8 mouse cellular contexts compared by ENCODE assay signal in the genomic region with DNA sequence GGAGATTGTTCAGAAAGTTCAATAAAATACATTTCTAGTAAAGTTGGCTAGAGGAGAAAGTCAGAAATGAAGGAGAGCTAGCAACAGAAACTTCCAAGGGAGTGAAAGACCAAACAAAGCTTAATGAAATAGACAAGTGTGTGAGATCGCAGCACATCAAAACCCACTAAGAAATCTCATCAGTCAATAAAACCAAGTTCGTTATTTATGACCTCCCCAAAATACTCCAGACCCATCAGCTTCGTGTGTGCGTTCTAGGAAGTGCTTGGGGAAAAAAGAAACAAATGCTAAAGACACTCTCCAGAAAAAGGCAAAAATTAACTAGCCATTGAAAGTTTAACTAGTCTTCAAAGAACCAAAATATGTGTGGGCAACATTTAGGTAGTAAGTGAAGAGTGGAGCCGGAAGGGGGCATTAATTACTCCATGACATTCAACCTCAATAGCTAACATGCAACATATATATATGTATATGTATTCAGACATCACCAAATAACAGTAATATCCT. TPM values are rescaled to one million over a fixed set of nuclear protein-coding genes. Genes with fewer than 3 reads are reported as not detected.
A peak's percentile ranks its signal among the peaks of the same experiment; 100 is the strongest.
DNase-seq lines count a peak whose midpoint lies in the region; ATAC-seq and TF ChIP-seq lines count a peak whose summit lies in the region.

No protein-coding gene starts in this region.

- H3K4me2 ChIP-seq in CH12.LX (ENCODE audit: insufficient read depth, low read depth, poor library complexity, severe bottlenecking), result peak overlapping the region; percentile 65
- H3K4me2 ChIP-seq in forebrain, embryonic 14.5 days (ENCODE audit: low read length), result peak overlapping the region; percentile 73
- peak overlapping the region; percentile 89 for H3K4me2 ChIP-seq in liver, embryonic 14.5 days (ENCODE audit: low read depth)

- no peaks in the 10 kb centered on the region for H3K9me3 ChIP-seq in heart, embryonic 10.5 days
- H3K9me3 ChIP-seq in CH12.LX (replicated peaks; ENCODE audit: low read length), result peaks cover 7% of the 10 kb centered on the region
- H3K9me3 ChIP-seq in forebrain, embryonic 14.5 days (replicated peaks; ENCODE audit: control insufficient read depth, low read length), result no peaks in the 10 kb centered on the region
- no peaks in the 10 kb centered on the region for H3K9me3 ChIP-seq in liver, embryonic 14.5 days (ENCODE audit: control insufficient read depth, low read length)

- TF ChIP-seq EP300 in CH12.LX (IDR thresholded peaks at IDR 0.05; ENCODE audit: low read length), result no peak
- TF ChIP-seq EP300 in liver, embryonic 14.5 days (IDR thresholded peaks at IDR 0.05; ENCODE audit: low read depth), result no peak

- no peak; a peak in 1 of 4 replicates for TF ChIP-seq CTCF in CH12.LX (conservative IDR thresholded peaks at IDR 0.05 in 1 of 2, IDR thresholded peaks at IDR 0.05 in 1 of 2; ENCODE audit: low read depth in 2 of 2, low read length in 2 of 2)
- no peak for TF ChIP-seq CTCF in liver, embryonic 14.5 days (IDR thresholded peaks at IDR 0.05; ENCODE audit: low read depth)

- no peak for DNase-seq in heart, embryonic 10.5 days (ENCODE audit: low spot score)
- no peak for DNase-seq in heart, adult 11 months
- DNase-seq in CH12.LX (ENCODE audit: extremely low read depth), result no peak
- DNase-seq in forebrain, embryonic 14.5 days (ENCODE audit: low spot score), result no peak
- no peak for DNase-seq in liver, embryonic 14.5 days (ENCODE audit: low read depth in 3 of 3, low spot score in 3 of 3)
- DNase-seq in adrenal gland, postnatal 36 days, result no peak
- DNase-seq in retina, embryonic 14.5 days (ENCODE audit: low spot score), result no peak

- dilution Hi-C loops in CH12.LX (cut with MboI; ENCODE audit: extremely low pct_ligation_motif_present, extremely low pct_unique_long_range_greater_than_20kb, low sequenced_read_pairs), result no loop called here

- ATAC-seq in forebrain, embryonic 14.5 days, result no peak
- no peak for ATAC-seq in liver, embryonic 14.5 days (ENCODE audit: insufficient read depth)
- no peak for ATAC-seq in activated CD4-positive, CD25-positive, alpha-beta regulatory T cell, adult 4 months

- 64% methylated on average over 5 of the region's 5 CpGs for WGBS in heart, embryonic 10.5 days
- 33% methylated on average over 5 of the region's 5 CpGs for WGBS in forebrain, embryonic 14.5 days
- 35% methylated on average over 5 of the region's 5 CpGs for WGBS in liver, embryonic 14.5 days (ENCODE audit: insufficient replicate concordance)

- TF ChIP-seq RAD21 in CH12.LX (IDR thresholded peaks at IDR 0.05; ENCODE audit: low read depth, low read length), result no peak

- no peaks in the 10 kb centered on the region for H3K79me2 ChIP-seq in CH12.LX (replicated peaks; ENCODE audit: control insufficient read depth, extremely low read depth, insufficient read depth, poor library complexity, severe bottlenecking)

- peaks cover 27% of the 10 kb centered on the region for H3K4me1 ChIP-seq in heart, embryonic 10.5 days
- peaks cover 3 to 23% of the 10 kb centered on the region in 2 experiments; a peak in 3 of 4 replicates for H3K4me1 ChIP-seq in CH12.LX (ENCODE audit: control insufficient read depth in 1 of 2, insufficient read depth in 2 of 2)
- peaks cover 5% of the 10 kb centered on the region for H3K4me1 ChIP-seq in forebrain, embryonic 14.5 days (ENCODE audit: control insufficient read depth, insufficient read depth, low read length)
- peaks cover 29 to 53% of the 10 kb centered on the region in 2 experiments for H3K4me1 ChIP-seq in liver, embryonic 14.5 days (replicated peaks; ENCODE audit: control insufficient read depth in 2 of 2, insufficient read depth in 2 of 2, low read length in 1 of 2)

- no peaks in the 10 kb centered on the region for H3K27me3 ChIP-seq in heart, embryonic 10.5 days (ENCODE audit: insufficient read depth, poor library complexity, severe bottlenecking)
- no peaks in the 10 kb centered on the region for H3K27me3 ChIP-seq in CH12.LX (replicated peaks)
- no peaks in the 10 kb centered on the region for H3K27me3 ChIP-seq in forebrain, embryonic 14.5 days (replicated peaks; ENCODE audit: control insufficient read depth, insufficient read depth, low read length)
- H3K27me3 ChIP-seq in liver, embryonic 14.5 days (ENCODE audit: control insufficient read depth, insufficient read depth, low read length), result no peaks in the 10 kb centered on the region

- peak overlapping the region; percentile 90 for H3K4me3 ChIP-seq in heart, embryonic 10.5 days
- peak overlapping the region; percentile 69 to 87 (median 77) for H3K4me3 ChIP-seq in CH12.LX (replicated peaks in 1 of 3; ENCODE audit: low read depth in 2 of 3, low read length in 2 of 3, poor library complexity in 1 of 3)
- H3K4me3 ChIP-seq in forebrain, embryonic 14.5 days (ENCODE audit: low read depth, low read length), result peak overlapping the region; percentile 70
- H3K4me3 ChIP-seq in liver, embryonic 14.5 days (ENCODE audit: insufficient read depth in 1 of 2, low read depth in 2 of 2, low read length in 2 of 2), result peak overlapping the region; percentile 77 to 94

- peak overlapping the region; percentile 62 for H3K9ac ChIP-seq in CH12.LX (ENCODE audit: insufficient read depth, low read depth)
- H3K9ac ChIP-seq in forebrain, embryonic 14.5 days (ENCODE audit: low read length), result peak overlapping the region; percentile 92
- peak overlapping the region; percentile 76 for H3K9ac ChIP-seq in liver, embryonic 14.5 days (replicated peaks)

- H3K36me3 ChIP-seq in heart, embryonic 10.5 days, result peaks cover 17% of the 10 kb centered on the region; the same call in 1 of the 2 replicates
- peaks cover 0 to 14% of the 10 kb centered on the region in 2 experiments for H3K36me3 ChIP-seq in CH12.LX (replicated peaks in 1 of 2; ENCODE audit: control insufficient read depth in 1 of 2, insufficient read depth in 1 of 2, low read length in 1 of 2)
- H3K36me3 ChIP-seq in forebrain, embryonic 14.5 days (ENCODE audit: control insufficient read depth, insufficient read depth, low read length), result no peaks in the 10 kb centered on the region
- peaks cover 10% of the 10 kb centered on the region for H3K36me3 ChIP-seq in liver, embryonic 14.5 days (replicated peaks; ENCODE audit: control insufficient read depth, insufficient read depth, low read depth)

- in situ Hi-C loops in CH12.LX (cut with MboI; ENCODE audit: low pct_ligation_motif_present, low pct_unique_long_range_greater_than_20kb, low sequenced_read_pairs), result no loop called here

- H3K27ac ChIP-seq in heart, embryonic 10.5 days, result peak overlapping the region; percentile 99
- no peak overlapping the region for H3K27ac ChIP-seq in CH12.LX (ENCODE audit: insufficient read depth, low read depth)
- peak overlapping the region; percentile 95 for H3K27ac ChIP-seq in forebrain, embryonic 14.5 days (ENCODE audit: low read depth, low read length)
- peak overlapping the region; percentile 85 for H3K27ac ChIP-seq in liver, embryonic 14.5 days

- no peak for TF ChIP-seq POLR2A in CH12.LX (IDR thresholded peaks at IDR 0.05; ENCODE audit: low read depth, low read length)

TF ChIP-seq in CH12.LX, 34 proteins besides CTCF, POLR2A, EP300 and RAD21:
- TF ChIP-seq KAT2A (IDR thresholded peaks at IDR 0.05; ENCODE audit: insufficient replicate concordance, low read length) (no peak), USF1 (IDR thresholded peaks at IDR 0.05; ENCODE audit: low read depth, low read length) (no peak), GABPA (IDR thresholded peaks at IDR 0.05; ENCODE audit: insufficient replicate concordance, low read depth, low read length) (no peak), USF2 (conservative IDR thresholded peaks at IDR 0.05; ENCODE audit: low read depth, low read length) (no peak), SIN3A (IDR thresholded peaks at IDR 0.05; ENCODE audit: low read length) (no peak), NELFE (IDR thresholded peaks at IDR 0.05; ENCODE audit: low read depth, low read length) (no peak), TBP (conservative IDR thresholded peaks at IDR 0.05; ENCODE audit: low read depth, low read length) (no peak), JUND (conservative IDR thresholded peaks at IDR 0.05; ENCODE audit: low read depth, low read length) (no peak), CHD1 (IDR thresholded peaks at IDR 0.05; ENCODE audit: low read depth, low read length) (no peak), BHLHE40 (IDR thresholded peaks at IDR 0.05; ENCODE audit: low read depth, low read length) (no peak), HCFC1 (IDR thresholded peaks at IDR 0.05; ENCODE audit: low read depth, low read length) (no peak), E2F4 (IDR thresholded peaks at IDR 0.05; ENCODE audit: insufficient replicate concordance, low read depth, low read length) (no peak), PAX5 (IDR thresholded peaks at IDR 0.05; ENCODE audit: low read length) (no peak)
TF ChIP-seq in CH12.LX: peak in this region for 0.

RNA-seq across cellular contexts. Expression of gene Katnal1, which starts 1.4 kb away (rescaled TPM):
- polyA plus RNA-seq in heart, embryonic 10.5 days (2016; fragmentation: Nextera tagmentation; extraction: Ambion mirVana), result 17.5 and 19.5 TPM in 2 replicates
- total RNA-seq in CH12.LX (2012; rRNA removed), result 4.6 and 7.0 TPM in 2 replicates
- total RNA-seq in CH12.LX (2014; rRNA removed), result 3.2 and 3.6 TPM in 2 replicates
- 2.2 and 2.8 TPM in 2 replicates for polyA plus RNA-seq in CH12.LX (2012; ENCODE audit: insufficient read length, low read depth)
- 30.6 and 34.0 TPM in 2 replicates for polyA plus RNA-seq in forebrain, embryonic 14.5 days (2014; fragmentation: Nextera tagmentation; extraction: Ambion mirVana)
- polyA plus RNA-seq in liver, embryonic 14.5 days (2012; rRNA removed), result 3.9 and 5.1 TPM in 2 replicates
- polyA plus RNA-seq in liver, embryonic 14.5 days (2014; fragmentation: Nextera tagmentation; extraction: Ambion mirVana), result 7.6 and 8.3 TPM in 2 replicates
- 1 to 10 TPM; 2.9 to 4.3 TPM for polyA plus RNA-seq in activated CD4-positive, CD25-positive, alpha-beta regulatory T cell, adult 4 months (2017; shearing (Covaris generic))
- total RNA-seq in adrenal gland, postnatal 36 days (2021), result 1 to 10 TPM; 6.5 to 9.7 TPM
